Mouse (Mus musculus) erythroid progenitor cell, adult 5-6 weeks (primary cell): ENCODE results near the gene Rad51b. TPM values are rescaled to one million over a fixed set of nuclear protein-coding genes. Genes with fewer than 3 reads are reported as not detected.

Source experiments
- ATAC-seq: replicated peaks from 2 replicates; pipeline ENCODE4 v1.8.0; 2016; ENCODE audit warnings: moderate number of reproducible peaks, mild to moderate bottlenecking, moderate TSS enrichment, inconsistent platforms; ENCODE audit not compliant: poor library complexity, low FRiP score, severe bottlenecking
- total RNA-seq, 2 experiments: library from RNA; stranded (forward) in 1 of 2; stranded (reverse) in 1 of 2; fragments of 150-400 nt in 1 of 2; fragments of 186-747, 209-891 nt in 1 of 2; gene quantifications; 2 replicates each; pipeline versions ENCODE4 v1.2.3 to v1.2.4; 2015 to 2017; ENCODE audit warnings: low replicate concordance in 2 of 2

The Rad51b gene
- total RNA-seq, 2 experiments from 2014 or later: 9.5 to 12.6 TPM

DNA sequence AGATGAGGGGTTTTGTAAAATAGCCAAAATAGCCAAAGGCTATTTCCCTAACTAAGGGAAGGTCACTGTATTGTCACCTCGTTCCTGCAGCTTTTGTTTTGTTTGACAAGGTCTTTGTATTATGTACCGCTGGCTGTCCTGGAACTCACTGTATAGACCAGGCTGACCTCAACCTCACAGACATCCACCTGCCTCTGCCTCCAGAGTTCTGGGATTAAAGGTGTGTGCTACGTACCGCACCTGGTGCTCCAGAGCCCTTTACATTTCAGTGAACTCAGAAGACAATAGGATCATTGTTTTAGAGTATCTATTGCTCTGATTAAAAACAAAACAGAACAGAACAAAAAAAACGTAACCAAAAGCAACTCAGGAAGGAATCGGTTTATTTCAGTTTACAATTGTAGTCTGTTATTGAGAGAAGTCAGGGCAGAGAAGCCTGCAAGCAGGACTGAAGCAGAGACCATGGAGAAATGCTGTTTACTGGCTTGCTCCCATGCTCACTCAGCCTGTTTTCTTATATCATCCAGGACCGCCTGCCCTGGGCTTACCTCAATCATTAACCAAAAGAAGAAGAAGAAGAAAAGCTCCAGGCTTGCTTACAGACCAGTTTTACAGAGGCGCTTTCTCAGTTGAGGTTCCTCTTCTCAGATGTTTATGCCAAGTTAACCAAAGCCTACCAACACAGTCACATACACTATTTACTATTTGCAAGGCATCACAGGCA lies 251.7 kb downstream of the Rad51b start:
- no peak for ATAC-seq

DNA sequence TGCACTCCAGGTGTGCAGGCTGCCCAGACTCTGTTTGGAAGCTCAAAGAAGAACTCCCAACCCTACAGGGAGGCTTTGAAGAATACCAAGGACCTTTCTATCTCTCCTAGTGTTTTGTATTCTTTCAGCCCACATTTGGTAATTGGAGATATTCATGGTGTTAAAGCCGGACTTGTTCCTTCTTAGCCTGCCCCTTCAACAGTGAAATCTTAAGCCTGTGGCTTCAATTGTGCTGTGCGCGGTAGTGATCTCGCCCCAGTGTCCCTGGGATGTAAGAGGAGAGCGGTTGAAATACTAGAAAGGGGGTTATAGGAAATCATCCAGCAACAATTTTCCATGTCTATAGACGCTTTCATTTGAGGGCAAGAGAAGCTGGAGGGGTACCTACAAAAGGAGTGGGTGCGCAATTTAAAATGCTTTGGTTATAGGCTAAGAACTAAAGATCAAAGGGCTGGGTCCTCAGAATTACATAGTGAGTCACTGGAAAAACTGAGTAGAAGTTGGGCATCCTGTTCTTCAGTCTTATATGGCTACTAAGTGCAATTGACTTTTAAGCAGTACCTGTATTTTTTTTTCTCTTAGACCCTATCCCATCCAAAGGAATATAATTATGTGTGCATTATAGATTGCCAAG lies 253.1 kb downstream of the Rad51b start:
- ATAC-seq: no peak

DNA sequence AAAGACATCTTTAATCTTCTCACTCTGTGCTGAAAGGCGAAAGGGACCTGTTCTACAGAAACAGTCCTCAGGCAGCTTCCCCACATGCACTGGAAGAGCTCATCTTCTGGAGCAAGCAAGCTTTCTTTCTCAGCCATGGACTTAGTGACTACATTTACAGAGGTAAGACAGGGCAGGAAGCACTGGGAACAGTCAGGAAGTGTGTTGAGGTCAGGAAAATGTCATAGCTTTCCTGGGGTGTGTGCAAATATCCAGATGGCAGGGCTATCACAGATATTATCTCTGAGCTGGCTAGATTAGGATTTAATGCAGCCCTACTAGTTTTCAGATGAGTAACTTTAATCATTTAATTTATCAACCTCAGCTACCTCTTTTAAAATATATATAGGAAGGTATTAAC lies 254.2 kb downstream of the Rad51b start:
- no peak for ATAC-seq

- no peak for ATAC-seq
Observed at GRCm38 (mm10) chr12:79553056-79553455, 256.0 kb downstream of the Rad51b start.

DNA sequence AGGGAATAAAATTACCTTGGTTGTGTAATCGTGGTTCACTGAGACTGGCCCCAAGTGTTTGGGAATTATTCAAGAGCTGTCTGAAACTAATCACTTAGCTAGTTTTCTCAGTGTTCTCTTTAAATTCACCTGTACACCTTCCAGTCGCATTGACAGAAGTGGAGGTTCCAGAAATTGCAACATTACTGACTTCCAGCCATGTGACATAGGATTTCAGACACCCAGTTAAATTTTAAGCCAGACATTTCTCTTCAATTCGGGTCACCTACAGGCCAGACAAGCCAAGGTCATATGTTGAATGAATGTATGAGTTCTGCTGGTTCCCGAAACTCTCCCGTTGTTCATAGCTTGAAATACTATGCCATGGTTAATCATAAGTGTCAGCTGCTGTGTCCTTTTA lies 260.8 kb downstream of the Rad51b start:
- no peak for ATAC-seq

GRCm38 (mm10) chr12:79558711-79559110 lies 261.6 kb downstream of the Rad51b start:
- ATAC-seq: no peak

- ATAC-seq: no peak
Observed at GRCm38 (mm10) chr12:79559410-79560015, 262.4 kb downstream of the Rad51b start.

DNA sequence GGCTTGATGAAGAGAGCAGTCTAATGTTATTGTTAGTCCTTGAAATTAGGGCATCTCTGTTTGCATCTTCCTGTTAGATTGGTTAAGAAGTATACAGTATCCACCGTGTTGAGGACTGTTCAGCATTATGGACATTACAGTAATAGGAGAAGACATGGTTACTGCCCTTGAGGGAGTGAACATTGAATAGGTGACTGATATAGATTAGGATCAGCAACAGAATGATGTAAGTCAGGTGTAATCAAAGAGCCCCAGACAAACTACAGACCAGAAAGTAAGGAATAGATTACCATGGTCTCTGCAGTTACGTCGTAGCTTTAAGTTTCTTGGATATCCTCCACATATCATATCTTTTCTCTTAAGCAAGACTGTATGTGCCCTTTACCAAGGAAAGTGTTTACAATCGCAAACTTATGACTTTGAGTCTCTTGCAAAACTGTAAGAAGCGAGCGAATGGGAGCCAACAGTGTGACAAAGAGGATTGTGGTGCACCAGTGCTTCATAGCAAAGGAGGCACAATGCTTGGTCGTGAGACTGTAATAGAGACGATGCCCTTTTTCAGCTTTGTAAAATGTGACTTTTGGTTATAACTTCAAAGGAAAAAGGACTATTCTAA lies 263.1 kb downstream of the Rad51b start:
- no peak for ATAC-seq

GRCm38 (mm10) chr12:79560893-79561292 lies 263.8 kb downstream of the Rad51b start:
- ATAC-seq: no peak

- no peak for ATAC-seq
Observed at GRCm38 (mm10) chr12:79574159-79575040, 277.3 kb downstream of the Rad51b start.

DNA sequence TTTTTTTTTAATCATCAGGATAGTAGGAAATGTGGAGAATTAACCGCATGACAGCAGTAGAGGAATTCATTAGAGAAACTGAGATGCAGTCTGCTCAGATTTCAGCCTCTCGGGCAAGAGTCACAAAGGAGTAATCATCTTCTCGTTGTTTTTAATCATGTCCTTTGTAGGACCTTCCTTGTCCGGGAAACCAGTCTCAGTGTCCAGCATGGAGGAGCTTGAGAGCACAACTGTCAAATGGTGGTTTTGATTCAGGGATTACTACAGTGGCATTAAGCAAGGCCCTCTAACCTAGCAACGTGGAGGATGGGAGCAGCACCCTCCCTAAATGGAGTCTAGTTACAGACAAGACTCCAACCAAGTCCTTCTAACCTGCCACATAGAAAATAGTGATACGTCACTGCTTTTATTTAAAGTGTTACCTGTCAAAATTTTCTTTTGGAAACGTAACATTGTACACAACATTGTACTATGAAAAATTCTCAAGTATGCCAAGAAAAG lies 278.0 kb downstream of the Rad51b start:
- ATAC-seq: no peak

- no peak for ATAC-seq
Observed at GRCm38 (mm10) chr12:79577525-79577924, 280.4 kb downstream of the Rad51b start.

- no peak for ATAC-seq
Observed at GRCm38 (mm10) chr12:79579018-79579585, 282.0 kb downstream of the Rad51b start.

GRCm38 (mm10) chr12:79579837-79580236 lies 282.8 kb downstream of the Rad51b start:
- no peak for ATAC-seq

GRCm38 (mm10) chr12:79584556-79585307 lies 287.6 kb downstream of the Rad51b start:
- ATAC-seq: no peak

- no peak for ATAC-seq
Observed at GRCm38 (mm10) chr12:79585336-79585735, 288.3 kb downstream of the Rad51b start.

- ATAC-seq: no peak
Observed at GRCm38 (mm10) chr12:79588831-79589230, 291.7 kb downstream of the Rad51b start.

GRCm38 (mm10) chr12:79592206-79592605 lies 295.1 kb downstream of the Rad51b start:
- no peak for ATAC-seq

GRCm38 (mm10) chr12:79596842-79597241 lies 299.8 kb downstream of the Rad51b start:
- no peak for ATAC-seq
